Mouse (Mus musculus) right cerebral cortex, adult 18-20 months (tissue): ENCODE results near the gene Hivep3.

Source experiments
- DNase-seq: peaks from one replicate; pipeline ENCODE4 v3.0.0; 2022; ENCODE audit warnings: mixed read lengths

Gene Hivep3

GRCm38 (mm10) chr4:120027671-120028070 lies 294.1 kb downstream of the Hivep3 start:
- no peak for DNase-seq

GRCm38 (mm10) chr4:120029937-120030336 lies 296.4 kb downstream of the Hivep3 start:
- DNase-seq: no peak

GRCm38 (mm10) chr4:120032320-120032983 lies 298.9 kb downstream of the Hivep3 start:
- peak; percentile 72 for DNase-seq

- peak; percentile 66 for DNase-seq
These were observed 299.4 kb downstream of the Hivep3 start for GRCm38 (mm10) chr4:120032984-120033355.

GRCm38 (mm10) chr4:120036294-120036693 lies 302.7 kb downstream of the Hivep3 start:
- DNase-seq: no peak

GRCm38 (mm10) chr4:120037007-120037406 lies 303.4 kb downstream of the Hivep3 start:
- DNase-seq: no peak

GRCm38 (mm10) chr4:120041520-120041919 lies 307.9 kb downstream of the Hivep3 start:
- no peak for DNase-seq

- no peak for DNase-seq
These were observed 308.9 kb downstream of the Hivep3 start for GRCm38 (mm10) chr4:120042480-120042879.

- no peak for DNase-seq
These were observed 311.0 kb downstream of the Hivep3 start for GRCm38 (mm10) chr4:120044612-120045011.

GRCm38 (mm10) chr4:120045131-120045537 lies 311.6 kb downstream of the Hivep3 start:
- peak; percentile 83 for DNase-seq

GRCm38 (mm10) chr4:120045871-120046270 lies 312.3 kb downstream of the Hivep3 start:
- no peak for DNase-seq

- peak; percentile 38 for DNase-seq
These were observed 313.5 kb downstream of the Hivep3 start for GRCm38 (mm10) chr4:120047060-120047459.

GRCm38 (mm10) chr4:120048274-120048673 lies 314.7 kb downstream of the Hivep3 start:
- DNase-seq: no peak

- DNase-seq: no peak
These were observed 316.3 kb downstream of the Hivep3 start for GRCm38 (mm10) chr4:120049857-120050256.

GRCm38 (mm10) chr4:120052481-120052880 lies 318.9 kb downstream of the Hivep3 start:
- DNase-seq: no peak

GRCm38 (mm10) chr4:120053026-120054005 lies 319.7 kb downstream of the Hivep3 start:
- no peak for DNase-seq

GRCm38 (mm10) chr4:120054145-120054544 lies 320.6 kb downstream of the Hivep3 start:
- no peak for DNase-seq

- DNase-seq: no peak
These were observed 322.9 kb downstream of the Hivep3 start for GRCm38 (mm10) chr4:120056451-120056850.

GRCm38 (mm10) chr4:120057529-120057928 lies 323.9 kb downstream of the Hivep3 start:
- DNase-seq: no peak

- DNase-seq: no peak
These were observed 324.6 kb downstream of the Hivep3 start for GRCm38 (mm10) chr4:120058157-120058556.

- DNase-seq: no peak
These were observed 325.2 kb downstream of the Hivep3 start for GRCm38 (mm10) chr4:120058794-120059193.

- no peak for DNase-seq
These were observed 328.1 kb downstream of the Hivep3 start for GRCm38 (mm10) chr4:120061727-120062126.

GRCm38 (mm10) chr4:120062198-120062597 lies 328.6 kb downstream of the Hivep3 start:
- no peak for DNase-seq

GRCm38 (mm10) chr4:120062754-120063153 lies 329.2 kb downstream of the Hivep3 start:
- no peak for DNase-seq
